Mouse (Mus musculus) myocyte (in vitro differentiated cells): ENCODE measurements around the gene Susd6.

Experiments used
- CEBPB ChIP-seq: IDR thresholded peaks from 2 replicates; pipeline ENCODE4 v1.6.1; 2011; ENCODE audit warnings: mild to moderate bottlenecking, moderate library complexity; ENCODE audit not compliant: poor library complexity, insufficient read depth, severe bottlenecking
- E2F4 ChIP-seq: IDR thresholded peaks from one replicate; pipeline ENCODE4 v1.6.1; 2011; ENCODE audit warnings: mild to moderate bottlenecking, control low read depth, moderate library complexity; ENCODE audit not compliant: insufficient read depth
- MAX ChIP-seq: IDR thresholded peaks from one replicate; pipeline ENCODE4 v1.6.1; 2011; ENCODE audit warnings: low read depth, mild to moderate bottlenecking, control low read depth
- MYOD1 ChIP-seq, 3 experiments: IDR thresholded peaks; one replicate each; pipeline ENCODE4 v1.6.1; 2011; ENCODE audit warnings: control low read depth in 2 of 3, low read depth in 2 of 3, mild to moderate bottlenecking in 2 of 3, moderate library complexity in 1 of 3; ENCODE audit not compliant: insufficient read length in 2 of 3, control insufficient read depth in 1 of 3
- MYOG ChIP-seq, 3 experiments: IDR thresholded peaks; one replicate each; pipeline ENCODE4 v1.6.1; 2011; ENCODE audit warnings: control low read depth in 2 of 3, low read depth in 2 of 3, mild to moderate bottlenecking in 2 of 3; ENCODE audit not compliant: insufficient read length in 2 of 3, control insufficient read depth in 1 of 3, insufficient read depth in 1 of 3
- POLR2A ChIP-seq: IDR thresholded peaks from one replicate; pipeline ENCODE4 v1.6.1; 2011; ENCODE audit warnings: low read depth, mild to moderate bottlenecking, control low read depth, moderate library complexity; ENCODE audit not compliant: insufficient read length
- POLR2AphosphoS2 ChIP-seq: IDR thresholded peaks from one replicate; pipeline ENCODE4 v1.6.1; 2011; ENCODE audit warnings: low read depth, control low read depth; ENCODE audit not compliant: insufficient read length
- REST ChIP-seq: IDR thresholded peaks from one replicate; pipeline ENCODE4 v1.6.1; 2011; ENCODE audit warnings: mild to moderate bottlenecking, control low read depth, moderate library complexity; ENCODE audit not compliant: insufficient read depth, insufficient read length
- SRF ChIP-seq: IDR thresholded peaks from one replicate; pipeline ENCODE4 v1.6.1; 2011; ENCODE audit warnings: low read depth; ENCODE audit not compliant: control insufficient read depth, insufficient read length
- TCF12 ChIP-seq: IDR thresholded peaks from one replicate; pipeline ENCODE4 v1.6.1; 2011; ENCODE audit warnings: mild to moderate bottlenecking, control low read depth; ENCODE audit not compliant: poor library complexity, insufficient read depth, severe bottlenecking
- USF1 ChIP-seq: IDR thresholded peaks from one replicate; pipeline ENCODE4 v1.6.1; 2011; ENCODE audit warnings: low read depth, mild to moderate bottlenecking, control low read depth, moderate library complexity

DNA sequence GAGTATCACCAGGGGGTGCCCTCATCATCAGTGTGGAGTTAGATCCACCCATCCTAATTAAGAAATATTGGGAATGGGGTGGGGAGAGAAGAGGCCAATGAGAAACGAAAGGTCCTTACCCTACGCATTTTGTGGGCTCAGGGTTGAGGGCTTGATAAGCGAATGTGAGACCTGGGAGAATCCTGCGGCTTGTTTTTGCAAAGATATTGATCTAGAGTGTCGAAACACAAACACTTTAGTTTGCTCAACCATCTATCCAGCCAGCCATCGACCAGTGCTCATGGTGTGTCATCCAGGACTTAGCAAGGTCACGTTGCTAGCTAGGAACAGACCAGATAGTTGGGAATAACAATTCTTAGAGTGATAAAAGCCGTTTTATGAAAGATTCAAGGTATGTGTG is 119.3 kb downstream of the Susd6 start:
- TF ChIP-seq POLR2A (no peak), POLR2AphosphoS2 (no peak), TCF12 (no peak), MYOG (IDR thresholded peaks at IDR 0.05; ENCODE audit: control insufficient read depth in 1 of 3, insufficient read depth in 1 of 3, insufficient read length in 2 of 3, low read depth in 2 of 3) (no peak), MAX (no peak), CEBPB (no peak), MYOD1 (IDR thresholded peaks at IDR 0.05; ENCODE audit: control insufficient read depth in 1 of 3, insufficient read length in 2 of 3, low read depth in 2 of 3) (no peak), USF1 (no peak), E2F4 (no peak), SRF (no peak), REST (no peak)
